Mouse (Mus musculus): ENCODE measurements around the gene Vmn1r129. TPM values are rescaled to one million over a fixed set of nuclear protein-coding genes. Genes with fewer than 3 reads are reported as not detected.
"Not testable (repeated sequence)": the region's sequence is repeated elsewhere in the genome, so short reads cannot be mapped to it uniquely, and the experiment has no call there.

Vmn1r129 gene
- not detected in 2 replicates for polyA plus RNA-seq (2016; fragmentation: Nextera tagmentation; extraction: Ambion mirVana)

DNA sequence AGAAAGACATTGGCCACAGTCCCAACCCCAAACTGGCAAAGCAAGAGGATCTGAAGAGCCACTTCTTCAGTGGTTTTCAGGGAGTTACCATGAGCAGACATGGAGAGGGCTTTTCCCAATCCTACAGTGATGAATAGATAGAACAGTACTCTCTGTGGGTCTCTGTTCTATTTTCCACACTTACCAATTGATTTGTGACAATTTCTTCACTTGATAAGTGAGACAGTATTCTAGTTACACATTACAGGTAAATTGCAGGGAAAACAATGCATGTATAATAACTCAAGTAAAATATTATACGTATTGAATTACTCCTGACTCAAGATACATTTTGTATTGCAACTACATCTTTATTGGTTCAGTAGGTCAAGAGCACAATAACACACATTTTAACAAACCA, at the start of gene Vmn1r129:
TSS of gene Vmn1r129 (minus strand) at position 101 of the 400 bp plus-strand sequence.
- H3K27ac ChIP-seq; H3K4me2 ChIP-seq; H3K9me3 ChIP-seq; H3K36me3 ChIP-seq; H3K4me1 ChIP-seq (replicated peaks); ATAC-seq (ENCODE audit: insufficient number of reproducible peaks, insufficient read depth, low FRiP score, low TSS enrichment, low read depth); H3K27me3 ChIP-seq; H3K4me3 ChIP-seq (replicated peaks); H3K9ac ChIP-seq (replicated peaks): not testable (repeated sequence)
- no CpG with 5 or more reads among the region's 1 CpGs for WGBS

GRCm38 (mm10) chr7:21349073-21349472, 12.0 kb downstream of the Vmn1r129 start, which contains the start of gene Vmn1r128:
TSS of gene Vmn1r128 (plus strand) at chr7:21349373.
- not testable (repeated sequence) for ATAC-seq (ENCODE audit: insufficient number of reproducible peaks, insufficient read depth, low FRiP score, low TSS enrichment, low read depth); H3K4me2 ChIP-seq; H3K36me3 ChIP-seq; H3K27me3 ChIP-seq; H3K4me3 ChIP-seq (replicated peaks); H3K9me3 ChIP-seq; H3K27ac ChIP-seq; H3K9ac ChIP-seq (replicated peaks); H3K4me1 ChIP-seq (replicated peaks)
- 70% methylated on average over 1 of the region's 1 CpGs for WGBS

DNA sequence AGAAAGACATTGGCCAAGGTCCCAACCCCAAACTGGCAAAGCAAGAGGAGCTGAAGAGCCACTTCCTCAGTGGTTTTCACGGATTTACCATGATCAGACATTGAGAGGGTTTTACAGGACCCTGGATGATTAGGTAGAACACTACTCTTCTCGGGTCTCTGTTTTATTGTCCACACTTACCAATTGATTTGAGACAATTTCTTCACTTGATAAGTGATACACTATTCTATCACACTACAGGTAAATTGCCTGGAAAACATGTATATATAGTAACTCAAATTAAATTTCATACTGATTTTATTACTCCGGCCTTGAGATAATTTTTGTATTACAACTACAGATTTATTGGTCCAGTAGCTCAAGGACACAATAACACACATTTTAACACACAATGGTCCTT, 41.3 kb downstream of the Vmn1r129 start, which contains the start of gene Vmn1r127:
TSS of gene Vmn1r127 (minus strand) at position 101 of the 400 bp plus-strand sequence.
- H3K4me2 ChIP-seq; H3K4me1 ChIP-seq (replicated peaks); H3K9ac ChIP-seq (replicated peaks); H3K27ac ChIP-seq; H3K9me3 ChIP-seq; H3K4me3 ChIP-seq (replicated peaks); H3K27me3 ChIP-seq; H3K36me3 ChIP-seq; ATAC-seq (ENCODE audit: insufficient number of reproducible peaks, insufficient read depth, low FRiP score, low TSS enrichment, low read depth): not testable (repeated sequence)
- no CpG with 5 or more reads among the region's 3 CpGs for WGBS

Other genes with a start within 250 kb of the Vmn1r129 start
- gene Vmn1r122, start 227.2 kb downstream of the Vmn1r129 start, polyA plus RNA-seq (2016; fragmentation: Nextera tagmentation; extraction: Ambion mirVana): not detected in 2 replicates
- not detected in 2 replicates for gene Vmn1r123, start 199.1 kb downstream of the Vmn1r129 start, polyA plus RNA-seq (2016; fragmentation: Nextera tagmentation; extraction: Ambion mirVana)
- gene Gm5157, start 170.9 kb downstream of the Vmn1r129 start, polyA plus RNA-seq (2016; fragmentation: Nextera tagmentation; extraction: Ambion mirVana): not detected in 2 replicates
- not detected in 2 replicates for gene Vmn1r124, start 100.7 kb downstream of the Vmn1r129 start, polyA plus RNA-seq (2016; fragmentation: Nextera tagmentation; extraction: Ambion mirVana)
- gene Vmn1r125, start 89.1 kb downstream of the Vmn1r129 start, polyA plus RNA-seq (2016; fragmentation: Nextera tagmentation; extraction: Ambion mirVana): not detected in 2 replicates
- not detected in 2 replicates for gene Vmn1r126, start 59.8 kb downstream of the Vmn1r129 start, polyA plus RNA-seq (2016; fragmentation: Nextera tagmentation; extraction: Ambion mirVana)
- not detected in 2 replicates for gene Vmn1r127, start 41.4 kb downstream of the Vmn1r129 start, polyA plus RNA-seq (2016; fragmentation: Nextera tagmentation; extraction: Ambion mirVana)
- gene Vmn1r128, start 11.9 kb downstream of the Vmn1r129 start, polyA plus RNA-seq (2016; fragmentation: Nextera tagmentation; extraction: Ambion mirVana): not detected in 2 replicates
- gene Gm6882, start 71.5 kb upstream of the Vmn1r129 start, polyA plus RNA-seq (2016; fragmentation: Nextera tagmentation; extraction: Ambion mirVana): not detected in 2 replicates
- gene Vmn1r130, start 150.5 kb upstream of the Vmn1r129 start, polyA plus RNA-seq (2016; fragmentation: Nextera tagmentation; extraction: Ambion mirVana): not detected in 2 replicates
- not detected in 2 replicates for gene Vmn1r131, start 184.8 kb upstream of the Vmn1r129 start, polyA plus RNA-seq (2016; fragmentation: Nextera tagmentation; extraction: Ambion mirVana)